Mouse (Mus musculus): Measurements from ENCODE around the gene Tnfrsf8. TPM values are rescaled to one million over a fixed set of nuclear protein-coding genes. Genes with fewer than 3 reads are reported as not detected.

The Tnfrsf8 gene
- polyA plus RNA-seq, 2 experiments: 0.14 to 0.16 TPM

GRCm38 (mm10) chr4:145220001-145220400, 95.0 kb downstream of the Tnfrsf8 start:
- WGBS: 80% methylated on average over 1 of the region's 1 CpGs
- Histone ChIP-seq H3K4me1 (ENCODE audit: control insufficient read depth, insufficient read depth, low read length) (0 out of 2 replicates have a peak, but pooled peaks cover under 1% of the 10 kb centered on the region), H3K27ac (replicated peaks; ENCODE audit: low read depth, low read length) (no peak overlapping the region), H3K27me3 (ENCODE audit: control insufficient read depth, insufficient read depth, low read length) (no peaks in the 10 kb centered on the region), H3K4me3 (replicated peaks; ENCODE audit: low read length) (no peak overlapping the region), H3K9me3 (ENCODE audit: control insufficient read depth, low read length) (no peaks in the 10 kb centered on the region), H3K36me3 (ENCODE audit: control insufficient read depth, insufficient read depth, low read length) (no peaks in the 10 kb centered on the region), H3K4me2 (replicated peaks; ENCODE audit: low read depth, low read length, severe bottlenecking) (no peak overlapping the region), H3K9ac (ENCODE audit: low read depth, low read length, severe bottlenecking) (no peak overlapping the region)
- no peak for TF ChIP-seq POLR2A (IDR thresholded peaks at IDR 0.05; ENCODE audit: borderline replicate concordance, extremely low read depth, insufficient read depth, insufficient read length)
- no peak for DNase-seq (ENCODE audit: low spot score)
- ATAC-seq (ENCODE audit: low FRiP score, low read depth): no peak

GRCm38 (mm10) chr4:145219240-145219985, 95.6 kb downstream of the Tnfrsf8 start:
- Histone ChIP-seq H3K4me1 (ENCODE audit: control insufficient read depth, insufficient read depth, low read length) (peaks cover 4% of the 10 kb centered on the region; the same call in 1 of the 2 replicates), H3K27me3 (ENCODE audit: control insufficient read depth, insufficient read depth, low read length) (no peaks in the 10 kb centered on the region), H3K4me2 (replicated peaks; ENCODE audit: low read depth, low read length, severe bottlenecking) (no peak overlapping the region), H3K4me3 (replicated peaks; ENCODE audit: low read length) (no peak overlapping the region), H3K27ac (replicated peaks; ENCODE audit: low read depth, low read length) (no peak overlapping the region), H3K9ac (ENCODE audit: low read depth, low read length, severe bottlenecking) (no peak overlapping the region), H3K36me3 (ENCODE audit: control insufficient read depth, insufficient read depth, low read length) (no peaks in the 10 kb centered on the region), H3K9me3 (ENCODE audit: control insufficient read depth, low read length) (no peaks in the 10 kb centered on the region)
- DNase-seq (ENCODE audit: low spot score) (no peak), ATAC-seq (ENCODE audit: low FRiP score, low read depth) (no peak)
- WGBS: 61% methylated on average over 15 of the region's 15 CpGs
- no peak for TF ChIP-seq POLR2A (IDR thresholded peaks at IDR 0.05; ENCODE audit: borderline replicate concordance, extremely low read depth, insufficient read depth, insufficient read length)

DNA sequence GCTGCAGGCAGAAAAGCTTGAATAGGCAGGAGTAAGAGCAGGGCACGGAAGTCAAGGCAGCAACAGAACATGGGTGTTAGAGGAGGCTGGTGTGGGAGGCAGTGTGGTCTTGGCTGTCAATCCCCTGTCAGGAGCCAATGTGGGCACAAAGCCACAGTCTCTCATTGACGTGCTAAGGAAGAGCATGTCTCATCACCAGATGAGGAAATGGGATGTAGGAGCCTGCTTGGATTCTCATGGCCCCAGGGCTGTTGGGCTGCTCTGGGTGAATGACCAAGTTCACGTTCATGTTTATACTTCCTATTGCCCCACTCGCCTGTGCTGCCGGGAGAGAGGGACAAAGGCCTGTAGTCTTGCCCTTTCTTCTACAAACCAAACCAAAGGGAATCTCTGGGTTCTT, 97.1 kb downstream of the Tnfrsf8 start:
- no peaks in the 10 kb centered on the region for H3K27me3 ChIP-seq (ENCODE audit: control insufficient read depth, insufficient read depth, low read length)
- no peak overlapping the region for H3K4me2 ChIP-seq (replicated peaks; ENCODE audit: low read depth, low read length, severe bottlenecking)
- no peaks in the 10 kb centered on the region for H3K9me3 ChIP-seq (ENCODE audit: control insufficient read depth, low read length)
- no peak overlapping the region for H3K4me3 ChIP-seq (replicated peaks; ENCODE audit: low read length)
- no peak for ATAC-seq (ENCODE audit: low FRiP score, low read depth)
- H3K9ac ChIP-seq (ENCODE audit: low read depth, low read length, severe bottlenecking): no peak overlapping the region
- H3K27ac ChIP-seq (replicated peaks; ENCODE audit: low read depth, low read length): no peak overlapping the region
- DNase-seq (ENCODE audit: low spot score): no peak
- no peaks in the 10 kb centered on the region for H3K36me3 ChIP-seq (ENCODE audit: control insufficient read depth, insufficient read depth, low read length)
- H3K4me1 ChIP-seq (ENCODE audit: control insufficient read depth, insufficient read depth, low read length): peaks cover 4% of the 10 kb centered on the region; the same call in 1 of the 2 replicates
- WGBS: 82% methylated on average over 5 of the region's 5 CpGs
- TF ChIP-seq POLR2A (IDR thresholded peaks at IDR 0.05; ENCODE audit: borderline replicate concordance, extremely low read depth, insufficient read depth, insufficient read length): no peak

Other genes with a start within 250 kb of the Tnfrsf8 start
- gene Vps13d, start 120.2 kb downstream of the Tnfrsf8 start, polyA plus RNA-seq (2012; rRNA removed): 19.0 and 26.3 TPM in 2 replicates
- gene Vps13d, start 120.2 kb downstream of the Tnfrsf8 start, polyA plus RNA-seq (2014; fragmentation: Nextera tagmentation; extraction: Ambion mirVana): 16.8 and 20.1 TPM in 2 replicates
- 3.5 and 5.4 TPM in 2 replicates for gene Tnfrsf1b, start 68.3 kb downstream of the Tnfrsf8 start, polyA plus RNA-seq (2012; rRNA removed)
- 3.8 and 3.9 TPM in 2 replicates for gene Tnfrsf1b, start 68.3 kb downstream of the Tnfrsf8 start, polyA plus RNA-seq (2014; fragmentation: Nextera tagmentation; extraction: Ambion mirVana)
- not detected in 2 replicates for gene Zfp990, start 195.6 kb upstream of the Tnfrsf8 start, polyA plus RNA-seq (2012; rRNA removed)
- not detected in 2 replicates for gene Zfp990, start 195.6 kb upstream of the Tnfrsf8 start, polyA plus RNA-seq (2014; fragmentation: Nextera tagmentation; extraction: Ambion mirVana)